Mouse (Mus musculus) CH12.LX (cell line): Measurements from ENCODE around the gene Mrpl2. TPM values are rescaled to one million over a fixed set of nuclear protein-coding genes. Genes with fewer than 3 reads are reported as not detected.

Source experiments
- DNase-seq: peaks from one replicate; pipeline ENCODE4 v3.0.0-alpha.2; 2013; ENCODE audit errors: extremely low read depth
- H3K27ac ChIP-seq: 2 replicates; pipeline ENCODE4 v1.5.1; 2012; ENCODE audit warnings: low read depth, mild to moderate bottlenecking, control low read depth, moderate library complexity; ENCODE audit not compliant: insufficient read depth
- H3K27me3 ChIP-seq: replicated peaks from 2 replicates; pipeline ENCODE3; 2012; ENCODE audit warnings: inconsistent platforms
- H3K36me3 ChIP-seq, 2 experiments: replicated peaks in 1 of 2; 2 replicates each; pipeline versions ENCODE3 to v1.6.1; 2012; ENCODE audit warnings: inconsistent platforms in 1 of 2, low read length in 1 of 2, mild to moderate bottlenecking in 1 of 2, mixed read lengths in 1 of 2, moderate library complexity in 1 of 2; ENCODE audit not compliant: control insufficient read depth in 1 of 2, insufficient read depth in 1 of 2
- H3K4me1 ChIP-seq, 2 experiments: 2 replicates each; pipeline ENCODE4 v1.6.1; 2012; ENCODE audit warnings: inconsistent platforms in 1 of 2, moderate library complexity in 1 of 2; ENCODE audit not compliant: insufficient read depth in 2 of 2, control insufficient read depth in 1 of 2
- H3K4me2 ChIP-seq: 2 replicates; pipeline ENCODE4 v1.6.1; 2012; ENCODE audit warnings: low read depth, mild to moderate bottlenecking, control low read depth; ENCODE audit not compliant: poor library complexity, insufficient read depth, severe bottlenecking
- H3K4me3 ChIP-seq, 3 experiments: fragments of 150-350 bp in 1 of 3; sonication (generic) in 1 of 3; replicated peaks in 1 of 3; 2 replicates each; pipeline versions ENCODE3 to v1.5.1; 2011 to 2012; ENCODE audit warnings: low read depth in 2 of 3, low read length in 2 of 3, mild to moderate bottlenecking in 2 of 3, moderate library complexity in 2 of 3, control low read depth in 1 of 3, improper control_type of control experiment in 1 of 3, inconsistent platforms in 1 of 3, mixed read lengths in 1 of 3; ENCODE audit not compliant: poor library complexity in 1 of 3
- H3K79me2 ChIP-seq: replicated peaks from 2 replicates; pipeline ENCODE4 v1.6.1; 2012; ENCODE audit warnings: mild to moderate bottlenecking, moderate library complexity; ENCODE audit not compliant: control insufficient read depth, poor library complexity, insufficient read depth, severe bottlenecking; ENCODE audit errors: extremely low read depth
- H3K9ac ChIP-seq: 2 replicates; pipeline ENCODE4 v1.6.1; 2012; ENCODE audit warnings: low read depth, mild to moderate bottlenecking, control low read depth, moderate library complexity; ENCODE audit not compliant: insufficient read depth
- H3K9me3 ChIP-seq: replicated peaks from 2 replicates; pipeline ENCODE3; 2012; ENCODE audit warnings: low read length, inconsistent platforms, mixed read lengths
- CTCF ChIP-seq, 2 experiments: IDR thresholded peaks in 1 of 2; conservative IDR thresholded peaks in 1 of 2; 2 replicates each; pipeline ENCODE4 v1.5.1; 2011 to 2012; ENCODE audit warnings: low read depth in 2 of 2, low read length in 2 of 2, improper control_type of control experiment in 1 of 2, inconsistent platforms in 1 of 2, mild to moderate bottlenecking in 1 of 2, moderate library complexity in 1 of 2
- ELF1 ChIP-seq: IDR thresholded peaks from 2 replicates; pipeline ENCODE4 v1.6.1; 2014; ENCODE audit warnings: low read depth, mild to moderate bottlenecking, inconsistent platforms, low read length, improper control_type of control experiment
- EP300 ChIP-seq: IDR thresholded peaks from 2 replicates; pipeline ENCODE4 v1.6.1; 2011; ENCODE audit warnings: low read length, improper control_type of control experiment
- HCFC1 ChIP-seq: IDR thresholded peaks from 2 replicates; pipeline ENCODE4 v1.6.1; 2012; ENCODE audit warnings: low read depth, mild to moderate bottlenecking, inconsistent platforms, low read length, improper control_type of control experiment
- JUND ChIP-seq: conservative IDR thresholded peaks from 2 replicates; pipeline ENCODE4 v1.6.1; 2011; ENCODE audit warnings: low read depth, low read length, improper control_type of control experiment
- KAT2A ChIP-seq: IDR thresholded peaks from 2 replicates; pipeline ENCODE4 v1.6.1; 2012; ENCODE audit warnings: low read length, improper control_type of control experiment, inconsistent platforms; ENCODE audit not compliant: insufficient replicate concordance
- MAX ChIP-seq: IDR thresholded peaks from 2 replicates; pipeline ENCODE4 v1.6.1; 2011; ENCODE audit warnings: low read length, improper control_type of control experiment
- MAZ ChIP-seq: IDR thresholded peaks from 2 replicates; pipeline ENCODE4 v1.6.1; 2012; ENCODE audit warnings: low read depth, mild to moderate bottlenecking, inconsistent platforms, low read length, improper control_type of control experiment, moderate library complexity
- MXI1 ChIP-seq: IDR thresholded peaks from 2 replicates; pipeline ENCODE4 v1.6.1; 2011; ENCODE audit warnings: mild to moderate bottlenecking, low read depth, low read length, improper control_type of control experiment
- NELFE ChIP-seq: IDR thresholded peaks from 2 replicates; pipeline ENCODE4 v1.6.1; 2011; ENCODE audit warnings: low read depth, low read length, improper control_type of control experiment
- POLR2A ChIP-seq: IDR thresholded peaks from 2 replicates; pipeline ENCODE4 v1.6.1; 2011; ENCODE audit warnings: low read depth, mild to moderate bottlenecking, improper control_type of control experiment, low read length
- RCOR1 ChIP-seq: conservative IDR thresholded peaks from 2 replicates; pipeline ENCODE4 v1.6.1; 2012; ENCODE audit warnings: low read depth, mild to moderate bottlenecking, inconsistent platforms, low read length, improper control_type of control experiment
- SIN3A ChIP-seq: IDR thresholded peaks from 2 replicates; pipeline ENCODE4 v1.6.1; 2012; ENCODE audit warnings: low read length, improper control_type of control experiment, inconsistent platforms
- SMC3 ChIP-seq: IDR thresholded peaks from 2 replicates; pipeline ENCODE4 v1.6.1; 2011; ENCODE audit warnings: low read depth, low read length, improper control_type of control experiment
- TBP ChIP-seq: conservative IDR thresholded peaks from 2 replicates; pipeline ENCODE4 v1.6.1; 2011; ENCODE audit warnings: low read depth, low read length, improper control_type of control experiment
- ZKSCAN1 ChIP-seq: IDR thresholded peaks from 2 replicates; pipeline ENCODE4 v1.6.1; 2012; ENCODE audit warnings: low read depth, inconsistent platforms, low read length, improper control_type of control experiment, borderline replicate concordance
- ZMIZ1 ChIP-seq: IDR thresholded peaks from 2 replicates; pipeline ENCODE4 v1.6.1; 2012; ENCODE audit warnings: low read depth, mild to moderate bottlenecking, inconsistent platforms, low read length, improper control_type of control experiment
- ZNF384 ChIP-seq: IDR thresholded peaks from 2 replicates; pipeline ENCODE4 v1.6.1; 2012; ENCODE audit warnings: low read depth, low read length, improper control_type of control experiment, inconsistent platforms
- dilution Hi-C: fragments of 300-500 bp; cut with MboI; formaldehyde crosslinking; loops from 2 replicates; pipeline ENCODE4 v1.14.3; 2020; ENCODE audit warnings: low sequenced_read_pairs; ENCODE audit not compliant: extremely low pct_unique_long_range_greater_than_20kb, extremely low pct_ligation_motif_present
- in situ Hi-C: fragments of 300-500 bp; cut with MboI; formaldehyde crosslinking; loops from 3 replicates; pipeline ENCODE4 v1.14.3; 2019; ENCODE audit warnings: low sequenced_read_pairs, low pct_ligation_motif_present, low pct_unique_long_range_greater_than_20kb, mixed read lengths
- polyA plus RNA-seq: library from polyadenylated mRNA; unstranded; fragments of >175 nt; gene quantifications from 2 replicates; pipeline ENCODE4 v1.2.1, GENCODE M21; 2012; ENCODE audit warnings: low read depth; ENCODE audit not compliant: insufficient read length
- total RNA-seq, 2 experiments: library from RNA; depleted of rRNA; stranded (reverse); fragments of 300-350 nt in 1 of 2; fragments of >200 nt in 1 of 2; gene quantifications; 2 replicates each; pipeline ENCODE4 v1.2.3; 2012 to 2014

Mrpl2 gene
- total and polyA plus RNA-seq, 3 experiments, result 130 to 238 (median 158) TPM

GRCm38 (mm10) chr17:46619683-46620357, 26.2 kb upstream of the Mrpl2 start:
- Histone ChIP-seq H3K9me3 (no peaks in the 10 kb centered on the region), H3K9ac (no peak overlapping the region), H3K4me2 (no peak overlapping the region), H3K79me2 (no peaks in the 10 kb centered on the region), H3K4me1 (peaks cover 39 to 64% of the 10 kb centered on the region in 2 experiments), H3K36me3 (no peaks in the 10 kb centered on the region), H3K27ac (no peak overlapping the region), H3K27me3 (no peaks in the 10 kb centered on the region), H3K4me3 (no peak overlapping the region)
- no peak for DNase-seq
- TF ChIP-seq KAT2A (no peak), CTCF (conservative IDR thresholded peaks at IDR 0.05 in 1 of 2, IDR thresholded peaks at IDR 0.05 in 1 of 2; ENCODE audit: low read depth in 2 of 2, low read length in 2 of 2) (no peak), JUND (no peak), ELF1 (no peak), MXI1 (no peak), ZNF384 (no peak), EP300 (no peak), SIN3A (no peak), MAX (no peak), SMC3 (no peak), NELFE (no peak)
- in situ Hi-C loops, result no loop called here
- dilution Hi-C loops, result no loop called here

- Histone ChIP-seq H3K4me2 (no peak overlapping the region), H3K9me3 (no peaks in the 10 kb centered on the region), H3K27ac (no peak overlapping the region), H3K27me3 (no peaks in the 10 kb centered on the region), H3K9ac (no peak overlapping the region), H3K79me2 (no peaks in the 10 kb centered on the region), H3K4me1 (peaks cover 39 to 64% of the 10 kb centered on the region in 2 experiments), H3K36me3 (no peaks in the 10 kb centered on the region), H3K4me3 (no peak overlapping the region)
- no peak for DNase-seq
- in situ Hi-C loops (no loop called here), dilution Hi-C loops (no loop called here)
- TF ChIP-seq EP300 (no peak), RCOR1 (no peak), ZKSCAN1 (no peak), MAZ (no peak), ZMIZ1 (no peak), SMC3 (no peak), POLR2A (no peak), HCFC1 (no peak), MAX (no peak), TBP (no peak)
Observed at GRCm38 (mm10) chr17:46621324-46621723, 24.7 kb upstream of the Mrpl2 start.
